Mouse (Mus musculus) activated CD4-positive, CD25-positive, alpha-beta regulatory T cell (primary cell): ENCODE results near the gene Plxnd1. TPM values are rescaled to one million over a fixed set of nuclear protein-coding genes. Genes with fewer than 3 reads are reported as not detected.

ENCODE experiments used
- polyA plus RNA-seq, 2 experiments: library from polyadenylated mRNA; unstranded; fragments of 100-300 nt; shearing (Covaris generic); gene quantifications; one replicate each; pipeline ENCODE4 v1.2.1; 2017

Plxnd1 gene
- polyA plus RNA-seq: 10 to 100 TPM in 1 of 2 experiments, 1 to 10 TPM in 1; 2.9 to 10.3 TPM

DNA sequence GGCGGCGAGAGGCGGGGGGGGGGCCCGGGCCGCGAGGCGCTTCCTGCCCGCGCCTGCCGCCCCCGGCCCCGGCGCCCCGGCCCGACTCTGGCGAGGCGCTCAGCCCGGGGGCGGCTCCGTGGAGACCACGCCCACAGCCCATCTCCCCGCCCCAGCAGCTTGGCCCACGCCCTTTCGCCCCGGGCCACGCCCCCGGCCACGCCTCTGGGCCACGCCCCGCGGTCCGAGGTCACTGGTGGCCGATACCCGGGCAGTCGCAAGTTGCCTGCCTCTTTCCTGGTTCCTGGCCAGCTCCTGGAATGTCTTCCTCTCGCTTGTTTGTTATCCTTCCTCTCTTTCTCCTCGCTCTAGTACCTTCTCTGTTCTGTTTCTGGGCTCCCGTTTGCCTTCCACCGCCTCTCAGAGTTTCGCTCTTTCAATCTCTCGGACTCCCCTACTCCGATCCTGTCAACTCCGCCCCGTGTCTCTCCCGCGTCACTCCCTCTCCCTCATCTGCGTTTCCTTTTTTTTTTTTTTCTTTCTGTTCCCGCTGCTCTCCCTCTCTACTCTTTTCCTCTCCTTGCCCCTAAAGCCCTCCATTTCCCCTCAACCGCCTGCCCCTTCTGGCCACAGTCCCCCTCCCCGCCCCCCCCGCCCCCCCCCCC is at the start of gene Plxnd1:
Gene Plxnd1, minus strand, starts transcription at position 129 of the 644 bp plus-strand sequence.

DNA sequence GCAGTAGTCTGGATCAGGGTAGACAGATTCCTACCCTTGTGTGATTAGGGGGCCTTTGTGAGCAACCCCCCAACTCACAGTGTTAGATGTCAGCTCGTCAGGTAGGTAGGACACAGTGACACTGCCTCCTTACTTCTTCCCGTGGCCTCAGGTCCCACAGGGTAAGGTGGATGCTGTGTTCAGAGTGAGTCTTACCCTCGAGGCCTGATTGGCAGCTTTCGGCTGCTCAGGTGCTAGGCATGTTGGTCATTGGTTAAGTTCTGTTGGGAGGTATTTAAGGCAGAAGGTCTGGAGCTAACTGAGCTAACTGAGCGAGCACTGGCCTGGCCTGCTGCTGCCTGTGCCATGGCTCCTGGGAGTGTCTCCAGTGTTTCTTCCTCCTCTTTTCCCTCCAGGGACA is 50.2 kb downstream of the Plxnd1 start, which contains the start of gene H1foo:
Gene H1foo, plus strand, starts transcription at position 301 of the 400 bp plus-strand sequence.

DNA sequence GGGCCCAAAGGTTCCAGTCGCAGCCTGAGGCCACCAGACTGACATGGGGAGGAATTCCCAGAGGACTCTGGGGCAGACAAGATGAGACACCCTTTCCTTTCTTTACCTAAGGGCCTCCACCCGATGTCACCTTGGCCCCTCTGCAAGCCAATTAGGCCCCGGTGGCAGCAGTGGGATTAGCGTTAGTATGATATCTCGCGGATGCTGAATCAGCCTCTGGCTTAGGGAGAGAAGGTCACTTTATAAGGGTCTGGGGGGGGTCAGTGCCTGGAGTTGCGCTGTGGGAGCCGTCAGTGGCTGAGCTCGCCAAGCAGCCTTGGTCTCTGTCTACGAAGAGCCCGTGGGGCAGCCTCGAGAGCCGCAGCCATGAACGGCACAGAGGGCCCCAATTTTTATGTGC is 63.2 kb downstream of the Plxnd1 start, which contains the start of gene Rho:
Gene Rho, plus strand, starts transcription at position 110 of the 400 bp plus-strand sequence.

Other genes with a start within 250 kb of the Plxnd1 start
- gene Tmem40, start 232.6 kb downstream of the Plxnd1 start, polyA plus RNA-seq: not detected
- 1 to 10 TPM; 5.5 to 5.9 TPM for gene Cand2, start 220.5 kb downstream of the Plxnd1 start, polyA plus RNA-seq
- gene Rpl32, start 186.3 kb downstream of the Plxnd1 start, polyA plus RNA-seq: 1,000 to 10,000 TPM; 2,529 to 4,590 TPM
- gene Efcab12, start 156.6 kb downstream of the Plxnd1 start, polyA plus RNA-seq: 1 to 10 TPM in 1 of 2 experiments, under 1 TPM in 1; 0.09 to 1.3 TPM
- gene Mbd4, start 141.6 kb downstream of the Plxnd1 start, polyA plus RNA-seq: 10 to 100 TPM in 1 of 2 experiments, 1 to 10 TPM in 1; 7.4 to 10.8 TPM
- 1 to 10 TPM; 2.0 to 2.2 TPM for gene Ift122, start 141.5 kb downstream of the Plxnd1 start, polyA plus RNA-seq
- under 1 TPM in 1 of 2 experiments, not detected in 1; 0.24 TPM for gene Rho, start 63.3 kb downstream of the Plxnd1 start, polyA plus RNA-seq
- under 1 TPM; 0.45 to 0.91 TPM for gene H1foo, start 50.1 kb downstream of the Plxnd1 start, polyA plus RNA-seq
- 10 to 100 TPM; 12.5 to 15.4 TPM for gene Tmcc1, start 198.5 kb upstream of the Plxnd1 start, polyA plus RNA-seq
- 10 to 100 TPM; 54.3 to 58.2 TPM for gene Washc2, start 213.0 kb upstream of the Plxnd1 start, polyA plus RNA-seq